Mouse (Mus musculus) heart, adult 11 months (tissue): Measurements from ENCODE around the gene Mmachc.

Experiments
- DNase-seq: peaks from one replicate; pipeline ENCODE4 v3.0.0; 2022

Mmachc gene

DNA sequence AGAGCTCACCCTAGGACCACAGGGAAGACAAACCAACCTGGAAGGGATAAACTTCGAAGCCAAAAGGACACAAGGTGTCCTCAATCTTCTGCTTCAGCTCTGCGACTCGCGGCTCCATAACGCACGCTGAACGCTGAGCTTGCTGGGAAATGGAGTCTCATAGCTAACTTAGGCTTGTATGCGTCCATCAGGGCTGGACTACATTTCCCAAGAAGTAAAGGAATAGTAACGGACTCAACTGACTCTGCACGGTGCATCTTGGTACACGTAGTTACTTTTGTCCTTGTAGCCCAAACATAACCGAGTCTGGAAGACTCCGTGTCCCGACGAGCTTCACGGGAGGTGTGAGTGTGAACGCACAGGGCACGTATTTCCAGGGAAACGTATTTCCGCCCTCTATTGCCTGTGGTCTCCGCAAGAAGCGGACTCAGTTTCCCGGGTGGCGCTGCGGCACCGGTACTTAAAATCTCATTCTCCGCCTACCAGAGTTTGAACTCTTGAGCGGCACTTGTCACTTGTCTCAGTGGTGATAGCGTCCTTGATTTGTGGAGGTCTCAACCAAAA, at the start of gene Mmachc, which contains the start of gene Ccdc163:
Gene Mmachc (minus strand): TSS at position 206 of the 564 bp plus-strand sequence.
Gene Ccdc163 (plus strand): TSS at position 309 of the 564 bp plus-strand sequence.
- DNase-seq: peak; percentile 100

DNA sequence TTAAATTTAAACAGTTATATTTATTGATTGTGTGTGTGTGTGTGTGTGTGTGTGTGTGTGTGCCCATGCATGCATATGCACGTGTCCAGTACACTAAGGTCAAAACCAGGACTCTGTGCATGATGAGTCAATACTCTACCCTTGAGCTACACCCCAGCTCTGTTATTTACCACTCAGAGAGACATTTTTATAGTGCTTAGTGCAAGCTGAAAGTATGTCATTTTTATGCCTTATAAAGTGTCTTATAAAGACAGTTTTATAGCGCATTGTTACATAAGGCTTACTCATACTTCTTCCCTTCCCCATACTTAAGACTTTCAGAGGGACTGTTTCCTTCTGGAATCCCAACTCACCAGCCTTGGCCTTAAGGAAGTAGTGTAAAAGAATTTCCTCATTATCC, 41.5 kb upstream of the Mmachc start:
- DNase-seq: no peak

- DNase-seq: peak; percentile 54
Observed at GRCm38 (mm10) chr4:116738972-116739751, 31.0 kb upstream of the Mmachc start.

- no peak for DNase-seq
Observed at GRCm38 (mm10) chr4:116734996-116735395, 26.8 kb upstream of the Mmachc start.

- peak; percentile 49 for DNase-seq
Observed at GRCm38 (mm10) chr4:116732355-116732754, 24.1 kb upstream of the Mmachc start.

- peak; percentile 79 for DNase-seq
Observed at GRCm38 (mm10) chr4:116731077-116731476, 22.9 kb upstream of the Mmachc start.

DNA sequence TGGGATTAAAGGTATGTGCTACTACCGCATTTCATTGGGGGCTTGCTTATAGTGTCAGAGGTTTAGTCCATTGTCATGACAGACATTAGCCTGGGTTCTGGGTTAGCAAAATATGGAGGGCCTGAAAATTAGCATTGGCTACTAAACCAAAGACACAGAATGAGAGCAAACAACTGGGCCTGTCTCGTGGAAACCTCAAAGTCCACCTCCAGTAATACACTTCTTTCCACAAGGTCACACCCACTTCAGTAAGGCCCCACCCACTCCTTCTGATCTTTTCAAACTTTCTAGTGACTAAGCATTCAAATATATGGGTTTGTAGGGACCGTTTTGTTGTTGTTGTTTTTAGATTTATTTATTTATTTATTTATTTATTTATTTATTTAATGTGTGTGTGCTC, 21.3 kb upstream of the Mmachc start:
- no peak for DNase-seq

- DNase-seq: no peak
Observed at GRCm38 (mm10) chr4:116727401-116727800, 19.2 kb upstream of the Mmachc start.

DNA sequence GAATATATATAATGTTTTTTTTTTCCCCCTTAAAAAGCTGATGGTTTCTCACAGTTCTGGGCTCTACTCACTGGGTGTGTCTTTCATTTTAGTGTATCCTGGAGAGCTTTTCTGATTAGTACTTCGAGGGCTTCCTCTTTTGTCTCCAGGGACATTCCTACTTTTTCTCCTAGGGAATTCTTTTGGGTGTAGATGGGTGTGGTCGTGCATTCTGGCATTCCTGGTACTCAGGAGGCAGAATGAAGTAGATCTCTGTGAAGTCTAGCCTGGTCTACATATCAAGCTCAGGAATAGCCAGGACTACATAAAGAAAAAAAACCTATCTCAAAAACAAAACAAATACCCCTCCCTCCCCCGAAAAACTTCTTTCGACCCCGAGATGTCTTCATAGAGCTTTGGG, 17.2 kb upstream of the Mmachc start:
- no peak for DNase-seq

- no peak for DNase-seq
Observed at GRCm38 (mm10) chr4:116722230-116722629, 14.0 kb upstream of the Mmachc start.

DNA sequence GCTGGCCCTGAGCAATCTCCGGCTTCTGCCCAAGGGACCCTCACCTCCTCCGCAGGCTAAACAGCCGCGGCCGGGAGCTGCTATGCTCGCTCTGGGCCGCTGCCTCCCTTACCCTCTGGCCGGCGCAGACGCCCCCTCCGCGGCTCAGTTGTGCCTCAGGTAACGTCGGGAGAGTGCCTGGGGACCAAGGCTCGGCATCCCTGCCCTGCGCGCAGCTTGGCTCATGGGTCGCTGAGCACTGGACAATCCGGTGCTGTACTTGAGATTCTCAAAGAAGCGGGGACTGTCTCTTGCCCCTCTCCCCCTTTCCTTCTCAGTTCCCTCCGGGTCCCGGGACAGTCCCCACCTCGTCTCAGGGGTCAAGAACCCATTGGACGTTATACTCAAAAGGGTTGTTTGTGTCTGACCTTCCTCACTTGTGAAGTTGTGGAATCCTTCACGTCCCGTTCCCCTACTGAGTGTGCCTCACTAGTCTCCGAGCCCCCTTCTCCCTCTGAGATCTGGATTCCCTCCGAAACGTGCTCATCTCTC, 13.0 kb upstream of the Mmachc start:
- no peak for DNase-seq

- DNase-seq: peak; percentile 100
Observed at GRCm38 (mm10) chr4:116720343-116721097, 12.3 kb upstream of the Mmachc start, which contains the start of gene Tesk2. Gene Tesk2, plus strand, starts transcription at chr4:116720948.

GRCm38 (mm10) chr4:116719396-116719795, 11.2 kb upstream of the Mmachc start:
- peak; percentile 93 for DNase-seq

GRCm38 (mm10) chr4:116712536-116712935, 4.3 kb upstream of the Mmachc start:
- DNase-seq: no peak

GRCm38 (mm10) chr4:116710154-116710553, 1.9 kb upstream of the Mmachc start:
- DNase-seq: no peak

GRCm38 (mm10) chr4:116708791-116709390, 685 bp upstream of the Mmachc start:
- no peak for DNase-seq

- DNase-seq: no peak
Observed at GRCm38 (mm10) chr4:116707666-116708065, 540 bp downstream of the Mmachc start.

GRCm38 (mm10) chr4:116703804-116704203, 4.4 kb downstream of the Mmachc start:
- peak; percentile 93 for DNase-seq

- no peak for DNase-seq
Observed at GRCm38 (mm10) chr4:116700964-116701363, 7.2 kb downstream of the Mmachc start.

GRCm38 (mm10) chr4:116698693-116699342, 9.4 kb downstream of the Mmachc start:
- no peak for DNase-seq

- no peak for DNase-seq
Observed at GRCm38 (mm10) chr4:116693785-116694184, 14.4 kb downstream of the Mmachc start.

DNA sequence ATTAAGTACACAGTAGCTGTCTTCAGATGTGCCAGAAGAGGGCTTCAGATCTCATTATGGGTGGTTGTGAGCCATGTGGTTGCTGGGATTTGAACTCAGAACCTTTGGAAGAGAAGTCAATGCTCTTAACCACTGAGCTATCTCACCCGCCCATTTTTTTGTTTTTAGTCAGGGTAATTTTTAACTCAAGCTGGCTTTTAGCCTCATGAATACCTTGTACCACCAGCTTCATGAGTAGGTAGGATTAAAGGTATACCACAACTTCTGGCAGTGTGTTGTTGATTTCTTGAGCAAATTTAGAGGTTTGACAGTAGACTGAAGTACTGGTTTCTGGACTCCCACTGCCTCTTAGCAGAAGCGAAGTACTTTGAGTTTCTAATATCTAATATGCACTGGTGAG, 16.1 kb downstream of the Mmachc start:
- no peak for DNase-seq
